Mouse (Mus musculus) thymus, adult 2 months (tissue): ENCODE data around the gene Metap1d.

Source experiments
- CTCF ChIP-seq: fragments of 200-500 bp; IDR thresholded peaks from 2 replicates; pipeline ENCODE4 v1.5.1; 2012; ENCODE audit warnings: mild to moderate bottlenecking, control low read depth, low read length, moderate library complexity, borderline replicate concordance; ENCODE audit not compliant: control insufficient read depth, poor library complexity, insufficient read depth; ENCODE audit errors: extremely low read depth
- POLR2A ChIP-seq: fragments of 200-500 bp; IDR thresholded peaks from 2 replicates; pipeline ENCODE4 v1.6.1; 2012; ENCODE audit warnings: mild to moderate bottlenecking, low read length, control low read depth, moderate library complexity; ENCODE audit not compliant: control insufficient read depth, poor library complexity, insufficient read depth; ENCODE audit errors: extremely low read depth

DNA sequence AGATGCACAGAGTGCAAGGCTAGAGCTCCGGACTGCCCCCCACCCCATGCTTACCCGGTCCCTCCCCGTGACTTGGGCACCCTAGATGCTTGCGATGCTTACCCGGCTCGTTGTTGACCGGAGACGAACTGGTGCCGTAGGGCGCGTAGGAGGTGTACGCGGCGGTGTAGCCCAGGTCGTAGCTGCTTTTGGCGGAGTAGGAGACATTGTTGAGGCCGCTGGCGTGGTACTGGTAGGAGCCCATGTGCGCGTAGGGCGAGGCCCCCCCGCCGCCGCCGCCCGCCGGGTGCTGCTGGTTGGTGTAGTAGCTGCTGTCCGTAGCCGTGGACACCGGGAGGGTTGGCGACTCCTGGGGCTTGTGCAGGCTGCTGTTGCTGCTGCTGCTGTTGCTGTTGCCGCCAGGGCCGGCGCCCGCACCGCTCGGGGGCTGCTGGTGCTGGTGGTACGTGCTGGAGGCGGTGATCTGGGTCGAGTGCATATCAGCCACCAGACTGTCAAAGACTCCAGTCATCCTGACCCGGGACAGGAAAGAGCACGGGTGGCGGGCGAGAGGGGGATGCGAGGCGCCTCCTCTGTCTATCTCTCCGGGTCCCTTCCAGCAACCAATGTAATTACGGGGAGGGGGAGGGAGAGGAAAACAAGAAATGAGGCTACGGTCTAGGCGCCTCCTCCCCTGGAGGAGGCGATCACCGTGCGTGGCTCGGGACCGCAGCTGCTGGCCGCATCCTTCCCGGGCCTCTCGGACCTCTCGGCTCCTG lies 93.0 kb downstream of the Metap1d start:
- no peak for TF ChIP-seq CTCF
- TF ChIP-seq POLR2A, result no peak
